Mouse (Mus musculus): ENCODE measurements at regions not wholly inside any gene's neighbourhood (a gene's known extent, or its start where the extent isn't known, plus 50 kb on each side); places are given as distances from the start of the nearest gene placed in this dataset.

DNA sequence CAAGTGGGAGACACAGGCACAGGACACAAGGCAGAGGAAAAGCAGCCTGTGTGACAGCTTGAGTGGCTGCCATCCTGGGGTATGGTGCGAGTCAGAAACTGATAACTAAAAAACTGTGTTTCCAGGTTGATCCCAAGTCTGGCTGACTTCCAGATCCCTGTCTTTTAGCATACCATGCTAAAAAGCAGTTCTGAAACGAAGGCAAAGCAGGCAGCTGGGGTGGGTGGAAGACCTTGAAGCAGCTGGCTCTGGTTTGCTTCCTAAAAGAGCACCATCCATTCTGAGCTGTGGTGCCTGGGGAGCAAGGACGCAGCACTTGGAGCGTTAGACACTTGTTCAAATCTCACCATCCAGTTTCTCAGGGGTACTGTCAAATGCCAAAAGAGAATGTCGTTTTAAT is 192.5 kb upstream of the Dusp10 start:
- TF ChIP-seq POLR2A (IDR thresholded peaks at IDR 0.05; ENCODE audit: borderline replicate concordance, control insufficient read depth, low read depth, low read length) = no peak
- no peak for TF ChIP-seq CTCF (IDR thresholded peaks at IDR 0.05; ENCODE audit: control insufficient read depth, insufficient read depth, low read length)
